Mouse (Mus musculus) NIH3T3 (cell line): Measurements from ENCODE around the gene Ano1.

Source experiments
- DNase-seq: peaks from one replicate; pipeline ENCODE4 v3.0.0-alpha.2; 2012; ENCODE audit warnings: low read depth

The Ano1 gene

GRCm38 (mm10) chr7:144751833-144752232 lies at the start of gene Ano1:
Gene Ano1, minus strand, starts transcription at chr7:144751974.
- DNase-seq = no peak

GRCm38 (mm10) chr7:144798471-144798870 lies 46.7 kb upstream of the Ano1 start:
- peak; percentile 66 for DNase-seq

- DNase-seq = no peak
These were observed 45.4 kb upstream of the Ano1 start for GRCm38 (mm10) chr7:144796986-144797735.

- no peak for DNase-seq
These were observed 44.3 kb upstream of the Ano1 start for GRCm38 (mm10) chr7:144795976-144796474.

- no peak for DNase-seq
These were observed 41.5 kb upstream of the Ano1 start for GRCm38 (mm10) chr7:144793296-144793695.

GRCm38 (mm10) chr7:144791426-144791825 lies 39.7 kb upstream of the Ano1 start:
- no peak for DNase-seq

- DNase-seq = no peak
These were observed 38.1 kb upstream of the Ano1 start for GRCm38 (mm10) chr7:144789601-144790556.

GRCm38 (mm10) chr7:144788631-144789030 lies 36.9 kb upstream of the Ano1 start:
- DNase-seq = no peak

- no peak for DNase-seq
These were observed 35.7 kb upstream of the Ano1 start for GRCm38 (mm10) chr7:144787501-144787900.

- DNase-seq = no peak
These were observed 34.8 kb upstream of the Ano1 start for GRCm38 (mm10) chr7:144786571-144786970.

GRCm38 (mm10) chr7:144784176-144784575 lies 32.4 kb upstream of the Ano1 start:
- DNase-seq = no peak

GRCm38 (mm10) chr7:144782402-144782801 lies 30.6 kb upstream of the Ano1 start:
- DNase-seq = no peak

GRCm38 (mm10) chr7:144781337-144781736 lies 29.6 kb upstream of the Ano1 start:
- peak; percentile 35 for DNase-seq

- no peak for DNase-seq
These were observed 28.4 kb upstream of the Ano1 start for GRCm38 (mm10) chr7:144780190-144780589.

GRCm38 (mm10) chr7:144779691-144780090 lies 27.9 kb upstream of the Ano1 start:
- no peak for DNase-seq

- peak; percentile 20 for DNase-seq
These were observed 26.0 kb upstream of the Ano1 start for GRCm38 (mm10) chr7:144777805-144778204.

- peak; percentile 83 for DNase-seq
These were observed 24.2 kb upstream of the Ano1 start for GRCm38 (mm10) chr7:144775804-144776447.

GRCm38 (mm10) chr7:144775214-144775613 lies 23.4 kb upstream of the Ano1 start:
- DNase-seq = no peak

- no peak for DNase-seq
These were observed 22.5 kb upstream of the Ano1 start for GRCm38 (mm10) chr7:144774283-144774682.

- no peak for DNase-seq
These were observed 18.3 kb upstream of the Ano1 start for GRCm38 (mm10) chr7:144770116-144770515.

GRCm38 (mm10) chr7:144769434-144770080 lies 17.8 kb upstream of the Ano1 start:
- no peak for DNase-seq

- no peak for DNase-seq
These were observed 17.1 kb upstream of the Ano1 start for GRCm38 (mm10) chr7:144768845-144769244.
